In the genomic region with DNA sequence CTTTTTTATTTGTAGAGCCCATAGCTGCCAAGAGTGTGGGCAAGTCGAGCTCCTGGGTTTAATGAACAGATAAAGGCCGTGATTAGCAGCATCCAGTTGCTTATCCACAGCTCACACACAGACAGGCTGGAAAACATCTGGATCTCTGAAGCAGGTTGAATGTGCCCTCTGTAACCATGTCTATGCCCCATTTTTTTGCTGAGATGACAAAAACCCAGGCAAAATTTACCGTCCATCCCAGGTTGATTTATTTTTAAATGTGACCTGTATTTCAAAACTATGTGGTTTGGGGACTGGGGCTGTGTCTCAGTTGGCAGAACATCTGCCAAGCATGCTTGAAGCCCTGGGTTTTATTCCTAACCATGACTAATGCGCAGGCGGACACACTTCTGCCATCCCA, we compare ENCODE assay signal across 20 mouse cellular contexts. TPM values are rescaled to one million over a fixed set of nuclear protein-coding genes. Genes with fewer than 3 reads are reported as not detected.
"Had no signal": no experiment of that assay in that cellular context is flagged by ENCODE, and none has a peak within 500 bp of the region (broad histone marks: within the 10 kb centered on the region; RNA-seq: fewer than 3 reads in every experiment).

No protein-coding gene starts in this region.

- H3K36me3 ChIP-seq: heart, embryonic 10.5 days; heart, embryonic 12.5 days; hindbrain, embryonic 10.5 days; hindbrain, embryonic 12.5 days; intestine, embryonic 15.5 days; limb, embryonic 13.5 days; limb, embryonic 15.5 days had no signal

- H3K9ac ChIP-seq: heart, embryonic 12.5 days; hindbrain, embryonic 12.5 days; hindbrain, embryonic 14.5 days; intestine, embryonic 15.5 days; limb, embryonic 13.5 days; limb, embryonic 15.5 days; liver, embryonic 13.5 days; liver, embryonic 15.5 days had no signal

- H3K4me3 ChIP-seq: gastrocnemius, adult 2 months; heart, embryonic 10.5 days; heart, embryonic 12.5 days; hindbrain, embryonic 10.5 days; hindbrain, embryonic 12.5 days; intestine, embryonic 15.5 days; left cerebral cortex, adult 2 months; limb, embryonic 13.5 days; limb, embryonic 15.5 days; liver, embryonic 13.5 days; liver, embryonic 15.5 days had no signal

- H3K27me3 ChIP-seq: liver, embryonic 13.5 days; liver, embryonic 15.5 days had no signal

- H3K4me1 ChIP-seq: heart, embryonic 12.5 days; intestine, embryonic 15.5 days; limb, embryonic 13.5 days; limb, embryonic 15.5 days; liver, embryonic 15.5 days had no signal

- H3K27ac ChIP-seq: gastrocnemius, adult 2 months; heart, embryonic 10.5 days; hindbrain, embryonic 10.5 days; hindbrain, embryonic 12.5 days; hindbrain, embryonic 14.5 days; intestine, embryonic 15.5 days; left cerebral cortex, adult 2 months; limb, embryonic 13.5 days; limb, embryonic 15.5 days; liver, embryonic 13.5 days; liver, embryonic 15.5 days had no signal

- H3K9me3 ChIP-seq: heart, embryonic 10.5 days; heart, embryonic 12.5 days; hindbrain, embryonic 10.5 days; hindbrain, embryonic 12.5 days; intestine, embryonic 15.5 days; limb, embryonic 13.5 days; limb, embryonic 15.5 days; liver, embryonic 13.5 days; liver, embryonic 15.5 days had no signal

- DNase-seq: gastrocnemius, adult 2 months; gastrocnemius, postnatal 10 days; gastrocnemius, postnatal 25 days; heart, postnatal 10 days; kidney, adult 18-20 months; kidney, adult 8-10 months; kidney, postnatal 10 days; layer of hippocampus, adult 9-11 months; liver, embryonic 13.5 days had no signal

RNA-seq across cellular contexts. Expression of a gene that starts 9.4 kb away (rescaled TPM):
- total RNA-seq: granulocyte monocyte progenitor cell, adult 5-6 weeks had no signal
